Mouse (Mus musculus): ENCODE results near the gene Eif4e3. TPM values are rescaled to one million over a fixed set of nuclear protein-coding genes. Genes with fewer than 3 reads are reported as not detected.

Eif4e3 gene
- total RNA-seq, 2 experiments from 2014 or later: 14.1 to 14.2 TPM

GRCm38 (mm10) chr6:99632121-99632980 is 34.2 kb downstream of the Eif4e3 start:
- no peak for DNase-seq (ENCODE audit: low spot score in 2 of 2)
- intact Hi-C loops (cut with DNase I): no loop called here

- intact Hi-C loops (cut with DNase I): no loop called here
- DNase-seq (ENCODE audit: low spot score in 2 of 2): no peak
These were observed 34.9 kb downstream of the Eif4e3 start for GRCm38 (mm10) chr6:99631637-99632036.

GRCm38 (mm10) chr6:99629726-99630458 is 36.7 kb downstream of the Eif4e3 start:
- intact Hi-C loops (cut with DNase I): no loop called here

GRCm38 (mm10) chr6:99626347-99626746 is 40.2 kb downstream of the Eif4e3 start:
- DNase-seq (ENCODE audit: low spot score in 2 of 2): no peak
- intact Hi-C loops (cut with DNase I): no loop called here

More at GRCm38 (mm10) chr6:99629726-99630458, 36.7 kb downstream of the Eif4e3 start:
- DNase-seq (ENCODE audit: low spot score in 2 of 2): no peak

- intact Hi-C loops (cut with DNase I): no loop called here
- DNase-seq (ENCODE audit: low spot score in 2 of 2): no peak
These were observed 40.8 kb downstream of the Eif4e3 start for GRCm38 (mm10) chr6:99625803-99626202.

- intact Hi-C loops (cut with DNase I): no loop called here
- no peak for DNase-seq (ENCODE audit: low spot score in 2 of 2)
These were observed 41.3 kb downstream of the Eif4e3 start for GRCm38 (mm10) chr6:99625306-99625705.

- intact Hi-C loops (cut with DNase I): no loop called here
These were observed 42.0 kb downstream of the Eif4e3 start for GRCm38 (mm10) chr6:99624542-99624941.

GRCm38 (mm10) chr6:99623641-99624040 is 42.9 kb downstream of the Eif4e3 start:
- peak in 1 of 2 experiments; percentile 56 for DNase-seq (ENCODE audit: low spot score in 2 of 2)
- intact Hi-C loops (cut with DNase I): no loop called here

More at GRCm38 (mm10) chr6:99624542-99624941, 42.0 kb downstream of the Eif4e3 start:
- no peak for DNase-seq (ENCODE audit: low spot score in 2 of 2)

- no peak for DNase-seq (ENCODE audit: low spot score in 2 of 2)
- intact Hi-C loops (cut with DNase I): no loop called here
These were observed 45.4 kb downstream of the Eif4e3 start for GRCm38 (mm10) chr6:99621167-99621566.

GRCm38 (mm10) chr6:99620471-99620870 is 46.1 kb downstream of the Eif4e3 start:
- intact Hi-C loops (cut with DNase I): no loop called here
- DNase-seq (ENCODE audit: low spot score in 2 of 2): no peak

GRCm38 (mm10) chr6:99619964-99620363 is 46.6 kb downstream of the Eif4e3 start:
- intact Hi-C loops (cut with DNase I): no loop called here
- no peak for DNase-seq (ENCODE audit: low spot score in 2 of 2)

- no peak for DNase-seq (ENCODE audit: low spot score in 2 of 2)
- intact Hi-C loops (cut with DNase I): no loop called here
These were observed 47.1 kb downstream of the Eif4e3 start for GRCm38 (mm10) chr6:99619466-99619865.

GRCm38 (mm10) chr6:99617867-99618266 is 48.7 kb downstream of the Eif4e3 start:
- no peak for DNase-seq (ENCODE audit: low spot score in 2 of 2)
- intact Hi-C loops (cut with DNase I): no loop called here

- intact Hi-C loops (cut with DNase I): no loop called here
- no peak for DNase-seq (ENCODE audit: low spot score in 2 of 2)
These were observed 49.2 kb downstream of the Eif4e3 start for GRCm38 (mm10) chr6:99617415-99617814.

- intact Hi-C loops (cut with DNase I): no loop called here
- no peak for DNase-seq (ENCODE audit: low spot score in 2 of 2)
These were observed 51.3 kb downstream of the Eif4e3 start for GRCm38 (mm10) chr6:99615272-99615751.

- peak; percentile 58 to 72 for DNase-seq (ENCODE audit: low spot score in 2 of 2)
- intact Hi-C loops (cut with DNase I): no loop called here
These were observed 51.9 kb downstream of the Eif4e3 start for GRCm38 (mm10) chr6:99614566-99615271.

GRCm38 (mm10) chr6:99611866-99612265 is 54.7 kb downstream of the Eif4e3 start:
- no peak for DNase-seq (ENCODE audit: low spot score in 2 of 2)
- intact Hi-C loops (cut with DNase I): no loop called here

- DNase-seq (ENCODE audit: low spot score in 2 of 2): no peak
- intact Hi-C loops (cut with DNase I): no loop called here
These were observed 55.8 kb downstream of the Eif4e3 start for GRCm38 (mm10) chr6:99610454-99611427.

- intact Hi-C loops (cut with DNase I): no loop called here
- no peak for DNase-seq (ENCODE audit: low spot score in 2 of 2)
These were observed 60.5 kb downstream of the Eif4e3 start for GRCm38 (mm10) chr6:99606079-99606478.
